ENCODE assay signal across 8 mouse cellular contexts in genomic region chr2:112492431-112492855, GRCm38 (mm10). TPM values are rescaled to one million over a fixed set of nuclear protein-coding genes. Genes with fewer than 3 reads are reported as not detected.
A peak's percentile ranks its signal among the peaks of the same experiment; 100 is the strongest.
DNase-seq lines count a peak whose midpoint lies in the region; ATAC-seq and TF ChIP-seq lines count a peak whose summit lies in the region.
"Had no signal": no experiment of that assay in that cellular context is flagged by ENCODE, and none has a peak within 500 bp of the region (broad histone marks: within the 10 kb centered on the region; RNA-seq: fewer than 3 reads in every experiment).

No protein-coding gene starts in this region.

- no peak for TF ChIP-seq EP300 in liver, postnatal 0 days (IDR thresholded peaks at IDR 0.05; ENCODE audit: low read depth)
- TF ChIP-seq EP300 in stomach, postnatal 0 days (optimal IDR thresholded peaks at IDR 0.05): no peak

- no peak for TF ChIP-seq CTCF in testis, adult 2 months (IDR thresholded peaks at IDR 0.05; ENCODE audit: control insufficient read depth, insufficient read depth, insufficient replicate concordance, low read depth, low read length)
- no peak for TF ChIP-seq CTCF in liver, postnatal 0 days (IDR thresholded peaks at IDR 0.05; ENCODE audit: low read depth)
- TF ChIP-seq CTCF in stomach, postnatal 0 days (IDR thresholded peaks at IDR 0.05; ENCODE audit: low read depth): no peak

- peak overlapping the region; percentile 92 for H3K4me3 ChIP-seq in testis, adult 2 months (ENCODE audit: control insufficient read depth, low read depth, low read length)
- peak overlapping the region; percentile 81 for H3K4me3 ChIP-seq in hindbrain, embryonic 10.5 days
- peak overlapping the region; percentile 65 for H3K4me3 ChIP-seq in liver, postnatal 0 days (ENCODE audit: low read depth, low read length)
- H3K4me3 ChIP-seq in stomach, postnatal 0 days (ENCODE audit: low read depth, low read length): peak overlapping the region; percentile 87

- 8% methylated on average over 9 of the region's 9 CpGs for WGBS in hindbrain, embryonic 10.5 days
- 7% methylated on average over 9 of the region's 9 CpGs for WGBS in liver, postnatal 0 days (ENCODE audit: insufficient replicate concordance)
- 5% methylated on average over 9 of the region's 9 CpGs for WGBS in stomach, postnatal 0 days

- H3K9me3 ChIP-seq in hindbrain, embryonic 10.5 days: no peaks in the 10 kb centered on the region
- H3K9me3 ChIP-seq in liver, postnatal 0 days (ENCODE audit: low read length): no peaks in the 10 kb centered on the region
- H3K9me3 ChIP-seq in stomach, postnatal 0 days (ENCODE audit: control insufficient read depth, low read length): no peaks in the 10 kb centered on the region

- no peaks in the 10 kb centered on the region for H3K27me3 ChIP-seq in testis, adult 2 months (ENCODE audit: control insufficient read depth, insufficient read depth, low read length)
- no peaks in the 10 kb centered on the region for H3K27me3 ChIP-seq in hindbrain, embryonic 10.5 days (ENCODE audit: insufficient read depth, poor library complexity, severe bottlenecking)
- no peaks in the 10 kb centered on the region for H3K27me3 ChIP-seq in liver, postnatal 0 days (ENCODE audit: insufficient read depth, low read length)
- H3K27me3 ChIP-seq in stomach, postnatal 0 days (ENCODE audit: control insufficient read depth, insufficient read depth, low read length): no peaks in the 10 kb centered on the region

- DNase-seq in testis, postnatal 14 days (ENCODE audit: low spot score): no peak
- DNase-seq in hindbrain, embryonic 10.5 days (ENCODE audit: low spot score): no peak
- DNase-seq in liver, postnatal 0 days: no peak
- DNase-seq in stomach, postnatal 0 days (ENCODE audit: low spot score): peak; percentile 19
- no peak for DNase-seq in cerebellum, adult 9-11 months

- H3K36me3 ChIP-seq in testis, adult 2 months (ENCODE audit: control insufficient read depth, insufficient read depth, low read length): no peaks in the 10 kb centered on the region
- H3K36me3 ChIP-seq in hindbrain, embryonic 10.5 days: no peaks in the 10 kb centered on the region
- H3K36me3 ChIP-seq in liver, postnatal 0 days (replicated peaks; ENCODE audit: insufficient read depth, low read length): no peaks in the 10 kb centered on the region
- H3K36me3 ChIP-seq in stomach, postnatal 0 days (ENCODE audit: control insufficient read depth, insufficient read depth, low read length): no peaks in the 10 kb centered on the region

- ATAC-seq in common myeloid progenitor, adult 5-6 weeks (replicated peaks; ENCODE audit: low read depth, poor library complexity, severe bottlenecking): peak; percentile 14; the same call in 1 of the 2 replicates
- peak; percentile 16 for ATAC-seq in liver, postnatal 0 days
- no peak for ATAC-seq in stomach, postnatal 0 days (ENCODE audit: low FRiP score, low TSS enrichment)

- H3K9ac ChIP-seq in liver, postnatal 0 days (replicated peaks): peak overlapping the region; percentile 89
- peak overlapping the region; percentile 99 for H3K9ac ChIP-seq in stomach, postnatal 0 days (ENCODE audit: low read length)

- H3K4me2 ChIP-seq in liver, postnatal 0 days (ENCODE audit: low read depth, low read length): peak overlapping the region; percentile 76
- H3K4me2 ChIP-seq in stomach, postnatal 0 days (replicated peaks; ENCODE audit: low read depth): peak overlapping the region; percentile 81

- no peak for TF ChIP-seq POLR2A in testis, adult 2 months (IDR thresholded peaks at IDR 0.05; ENCODE audit: control insufficient read depth, low read depth, low read length)

- H3K4me1 ChIP-seq in testis, adult 2 months (ENCODE audit: control insufficient read depth, insufficient read depth, low read length): no peaks in the 10 kb centered on the region; the same call in none of the 2 replicates
- peaks cover 30% of the 10 kb centered on the region for H3K4me1 ChIP-seq in hindbrain, embryonic 10.5 days (replicated peaks)
- H3K4me1 ChIP-seq in liver, postnatal 0 days (ENCODE audit: insufficient read depth): peaks cover 6% of the 10 kb centered on the region
- 0 out of 2 replicates have a peak, but pooled peaks cover 2% of the 10 kb centered on the region for H3K4me1 ChIP-seq in stomach, postnatal 0 days (replicated peaks; ENCODE audit: control insufficient read depth, insufficient read depth)

- H3K27ac ChIP-seq in testis, adult 2 months (ENCODE audit: control insufficient read depth, insufficient read depth, low read depth, low read length): peak overlapping the region; percentile 91
- peak overlapping the region; percentile 100 for H3K27ac ChIP-seq in hindbrain, embryonic 10.5 days
- H3K27ac ChIP-seq in liver, postnatal 0 days (ENCODE audit: low read depth): peak overlapping the region; percentile 95
- H3K27ac ChIP-seq in stomach, postnatal 0 days (replicated peaks): peak overlapping the region; percentile 100

RNA-seq across cellular contexts. Expression of gene Aven, which starts 0.3 kb away (rescaled TPM):
- polyA plus RNA-seq in testis, adult 2 months (2012; rRNA removed): 145 and 155 TPM in 2 replicates
- total RNA-seq in common myeloid progenitor, adult 5-6 weeks (2017): 31.7 and 35.2 TPM in 2 replicates
- 6.3 and 7.4 TPM in 2 replicates for polyA plus RNA-seq in hindbrain, embryonic 10.5 days (2016; fragmentation: Nextera tagmentation; extraction: Ambion mirVana)
- 3.2 and 3.6 TPM in 2 replicates for polyA plus RNA-seq in liver, postnatal 0 days (2015; fragmentation: Nextera tagmentation; extraction: Ambion mirVana)
- polyA plus RNA-seq in stomach, postnatal 0 days (2015; fragmentation: Nextera tagmentation; extraction: Ambion mirVana): 3.6 and 4.7 TPM in 2 replicates

RNA-seq across cellular contexts. Expression of gene Chrm5, which starts 11.9 kb away (rescaled TPM):
- polyA plus RNA-seq in testis, adult 2 months (2012; rRNA removed): 0.18 TPM in 1 of 2 replicates, not detected in the other
- total RNA-seq in common myeloid progenitor, adult 5-6 weeks (2017): not detected in 2 replicates
- not detected in 2 replicates for polyA plus RNA-seq in hindbrain, embryonic 10.5 days (2016; fragmentation: Nextera tagmentation; extraction: Ambion mirVana)
- polyA plus RNA-seq in liver, postnatal 0 days (2015; fragmentation: Nextera tagmentation; extraction: Ambion mirVana): not detected in 2 replicates
- polyA plus RNA-seq in stomach, postnatal 0 days (2015; fragmentation: Nextera tagmentation; extraction: Ambion mirVana): not detected in 2 replicates
- polyA plus RNA-seq: large intestine, adult 2 months had no signal

RNA-seq across cellular contexts. Expression of gene Emc7, which starts 37.6 kb away (rescaled TPM):
- polyA plus RNA-seq in testis, adult 2 months (2012; rRNA removed): 8.2 and 10.6 TPM in 2 replicates
- total RNA-seq in common myeloid progenitor, adult 5-6 weeks (2017): 8.8 and 13.7 TPM in 2 replicates
- 12.0 and 12.3 TPM in 2 replicates for polyA plus RNA-seq in hindbrain, embryonic 10.5 days (2016; fragmentation: Nextera tagmentation; extraction: Ambion mirVana)
- 19.1 and 19.2 TPM in 2 replicates for polyA plus RNA-seq in liver, postnatal 0 days (2015; fragmentation: Nextera tagmentation; extraction: Ambion mirVana)
- 23.6 and 24.5 TPM in 2 replicates for polyA plus RNA-seq in stomach, postnatal 0 days (2015; fragmentation: Nextera tagmentation; extraction: Ambion mirVana)

Comparison
In these comparisons a context has a peak if more than half of its experiments do, and no peak if none do; other contexts are left out.
1. RNA of gene Aven, which starts 0.3 kb away (polyA plus RNA-seq): 145 to 155 TPM in testis, adult 2 months; 6.3 to 7.4 TPM in hindbrain, embryonic 10.5 days, 3.6 to 4.7 TPM in stomach, postnatal 0 days and 3.2 to 3.6 TPM in liver, postnatal 0 days; every median in the first group is over 10 times any median in the second.
2. Peak in every context shown above with its lines, with median percentiles within 50 percentile points of each other: H3K27ac ChIP-seq and H3K4me3 ChIP-seq.